Mouse (Mus musculus) lung, postnatal 10 days (tissue): ENCODE results near the gene Gm5965.
"Not testable (repeated sequence)": the region's sequence is repeated elsewhere in the genome, so short reads cannot be mapped to it uniquely, and the experiment has no call there.

Source experiments
- DNase-seq: peaks from one replicate; pipeline ENCODE4 v3.0.0; 2021

Gm5965 gene

GRCm38 (mm10) chr16:88777596-88777995 is at the start of gene Gm5965:
Gene Gm5965, plus strand, starts transcription at chr16:88777896.
- no peak for DNase-seq

GRCm38 (mm10) chr16:88728812-88729275 is 48.9 kb upstream of the Gm5965 start, which contains the start of gene Krtap13-1:
Gene Krtap13-1, plus strand, starts transcription at chr16:88728862.
- DNase-seq, result no peak

DNA sequence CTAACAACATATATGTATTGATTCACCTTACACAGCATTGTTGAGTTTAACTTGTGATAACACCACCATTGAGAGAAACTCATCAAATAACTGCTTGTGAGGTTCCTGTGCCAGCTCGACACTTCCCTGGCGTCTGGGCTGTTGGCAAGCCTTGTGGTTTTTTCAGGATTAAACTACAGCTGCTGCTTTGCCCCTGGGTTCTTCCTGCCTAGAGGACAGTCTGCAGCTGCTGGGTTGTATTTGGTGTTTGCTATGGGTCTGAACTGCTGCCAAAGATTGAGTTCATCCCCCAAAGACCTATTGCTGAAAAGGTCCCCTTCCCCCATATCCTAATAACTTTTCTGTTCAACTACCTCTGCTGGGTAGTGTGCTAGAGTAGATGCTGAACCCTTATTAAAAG is 42.3 kb upstream of the Gm5965 start:
- no peak for DNase-seq

- DNase-seq, result peak; percentile 44
These were observed 32.9 kb upstream of the Gm5965 start for GRCm38 (mm10) chr16:88744750-88745340.

- DNase-seq, result no peak
These were observed 29.8 kb upstream of the Gm5965 start for GRCm38 (mm10) chr16:88747943-88748342.

DNA sequence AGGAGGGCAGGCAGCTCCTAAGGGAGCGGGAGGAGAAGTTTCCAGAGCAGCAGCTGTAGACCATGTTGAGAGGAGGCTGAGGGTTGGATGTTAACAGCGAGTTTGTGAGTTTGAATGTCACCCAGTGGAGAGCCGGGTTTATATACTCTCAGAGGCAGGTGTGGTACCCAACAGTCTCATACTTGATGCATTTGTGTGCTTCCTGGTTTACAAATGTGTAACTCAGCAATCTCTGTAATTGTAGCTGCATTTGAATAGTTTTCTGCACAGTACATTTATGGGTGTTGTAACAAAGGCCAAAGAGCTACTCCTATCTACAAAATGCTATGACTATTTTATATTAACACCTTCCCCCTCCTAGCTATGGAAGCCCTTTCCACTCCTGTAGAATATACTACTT is 26.2 kb upstream of the Gm5965 start, which contains the start of gene Krtap13:
Krtap13 (minus strand) TSS at position 101 of the 400 bp plus-strand sequence.
- not testable (repeated sequence) for DNase-seq

- not testable (repeated sequence) for DNase-seq
These were observed 19.1 kb upstream of the Gm5965 start, which contains the start of gene 2310034C09Rik for GRCm38 (mm10) chr16:88758547-88758946. Gene 2310034C09Rik, plus strand, starts transcription at chr16:88758847.

GRCm38 (mm10) chr16:88774106-88774505 is 3.6 kb upstream of the Gm5965 start, which contains the start of gene 2310057N15Rik:
Gene 2310057N15Rik, minus strand, starts transcription at chr16:88774206.
- no peak for DNase-seq

GRCm38 (mm10) chr16:88786786-88787185 is 9.1 kb downstream of the Gm5965 start:
- no peak for DNase-seq

- DNase-seq, result no peak
These were observed 34.1 kb downstream of the Gm5965 start, which contains the start of gene Gm20741 for GRCm38 (mm10) chr16:88811827-88812226. Gene Gm20741, minus strand, starts transcription at chr16:88812220.

- no peak for DNase-seq
These were observed 42.4 kb downstream of the Gm5965 start, which contains the start of gene Krtap15 for GRCm38 (mm10) chr16:88820066-88820465. Gene Krtap15, plus strand, starts transcription at chr16:88820215.

DNA sequence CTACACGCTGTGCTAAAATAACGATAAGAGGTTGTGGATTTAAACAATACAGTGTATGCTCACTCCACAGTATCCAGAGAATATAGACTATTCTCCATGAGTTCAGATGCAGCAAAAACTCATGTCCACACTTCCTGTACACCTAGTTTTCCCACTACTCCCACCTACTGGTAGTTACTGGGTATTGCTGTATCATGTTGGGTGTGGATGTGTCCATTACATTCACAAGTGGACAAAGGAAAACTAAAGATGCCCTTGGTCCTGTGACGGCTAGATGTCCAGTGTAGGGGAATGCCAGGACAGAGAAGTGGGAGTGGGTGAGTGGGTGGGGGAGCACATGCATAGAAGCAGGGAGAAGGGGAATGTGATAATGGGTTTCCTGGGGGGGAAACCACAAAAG is 46.0 kb downstream of the Gm5965 start:
- DNase-seq, result peak; percentile 30

DNA sequence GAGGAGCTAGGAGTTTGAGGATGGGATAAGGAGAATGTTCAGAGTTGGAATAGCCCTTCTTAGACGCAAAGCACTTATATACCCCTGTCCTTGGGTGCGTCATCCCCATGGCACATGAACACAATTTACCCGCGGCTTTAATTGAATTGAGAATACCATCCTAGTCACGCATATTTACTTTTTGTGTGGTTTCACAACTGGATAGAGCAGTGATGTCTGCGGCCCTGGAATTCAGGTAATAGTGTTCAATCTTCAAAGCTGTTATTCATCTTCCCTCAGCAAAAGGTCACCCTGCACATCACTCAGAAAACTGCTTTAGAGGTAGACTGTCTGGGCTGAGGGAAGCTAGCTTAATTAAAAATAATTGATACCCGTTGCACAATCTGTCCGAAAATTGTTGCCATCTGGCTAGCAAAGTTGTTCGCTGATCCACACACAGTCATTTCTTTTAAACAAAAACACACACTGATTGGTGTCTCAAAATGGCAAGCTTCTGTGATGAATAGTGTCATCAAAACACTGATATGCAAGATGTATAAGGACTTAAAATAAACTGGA is 48.5 kb downstream of the Gm5965 start, which contains the start of gene Krtap14:
Krtap14 (minus strand) TSS at position 51 of the 558 bp plus-strand sequence.
- DNase-seq, result no peak

GRCm38 (mm10) chr16:88826978-88827377 is 49.3 kb downstream of the Gm5965 start:
- no peak for DNase-seq
